Mouse (Mus musculus): ENCODE measurements around the gene Slamf9.

DNA sequence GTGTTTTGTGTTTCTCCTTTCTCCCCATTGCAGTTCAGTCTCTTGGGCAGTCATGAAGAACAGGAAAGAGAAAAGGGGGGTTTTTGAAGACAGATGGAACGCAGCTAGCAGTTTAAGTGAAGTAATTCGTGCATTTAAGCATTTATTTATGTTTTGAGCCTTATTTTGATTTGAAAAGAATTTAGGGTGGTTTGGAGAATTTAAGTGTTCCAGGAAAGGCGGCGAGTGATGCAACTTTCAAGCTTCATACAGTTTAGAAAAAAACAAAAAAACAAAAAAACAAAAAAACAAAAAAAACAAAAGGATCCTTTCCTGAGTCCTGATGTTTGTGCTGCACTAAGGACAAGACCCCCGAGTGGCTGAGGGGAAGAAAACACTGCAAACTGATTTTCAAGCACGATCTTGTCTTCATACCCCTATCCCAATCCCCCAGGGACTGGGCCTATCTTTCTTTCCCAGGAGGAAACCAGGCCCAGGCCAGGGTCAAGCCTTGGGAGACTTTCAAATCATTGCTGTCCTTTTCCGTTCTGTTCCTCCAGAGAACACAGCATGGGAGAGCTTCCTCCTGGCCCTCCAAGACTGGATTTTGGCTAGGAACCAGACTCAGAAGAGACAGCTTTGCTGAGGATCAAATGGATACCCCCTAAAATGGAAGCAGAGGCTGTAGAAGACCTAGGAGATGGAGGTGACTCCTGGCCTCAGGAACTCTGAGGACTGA is 39.6 kb downstream of the Slamf9 start:
- TF ChIP-seq CTCF (IDR thresholded peaks at IDR 0.05; ENCODE audit: low read depth, low read length) (no peak), POLR2A (IDR thresholded peaks at IDR 0.05; ENCODE audit: borderline replicate concordance, low read depth, low read length) (no peak)
